Mouse (Mus musculus) hindbrain, embryonic 13.5 days (tissue): Measurements from ENCODE around the gene Cacna1c. TPM values are rescaled to one million over a fixed set of nuclear protein-coding genes. Genes with fewer than 3 reads are reported as not detected.

Experiments used
- ATAC-seq: fragments of 200-750 bp; cut with Nextera tagmentation; 2 replicates; pipeline ENCODE4 v1.8.0; 2017; ENCODE audit warnings: moderate TSS enrichment; ENCODE audit not compliant: low FRiP score
- H3K27ac ChIP-seq: fragments of 300-500 bp; sonication (generic); 2 replicates; pipeline ENCODE4 v1.5.1; 2015; ENCODE audit warnings: inconsistent platforms, mild to moderate bottlenecking, moderate library complexity
- H3K27me3 ChIP-seq: fragments of 300-500 bp; sonication (generic); 2 replicates; pipeline ENCODE4 v1.6.1; 2015; ENCODE audit warnings: mild to moderate bottlenecking, inconsistent platforms
- H3K36me3 ChIP-seq: fragments of 300-500 bp; sonication (generic); 2 replicates; pipeline ENCODE4 v1.6.1; 2015; ENCODE audit warnings: mild to moderate bottlenecking, inconsistent platforms
- H3K4me1 ChIP-seq: fragments of 300-500 bp; sonication (generic); replicated peaks from 2 replicates; pipeline ENCODE4 v1.6.1; 2015; ENCODE audit warnings: inconsistent platforms
- H3K4me2 ChIP-seq: fragments of 300-500 bp; sonication (generic); 2 replicates; pipeline ENCODE4 v1.6.1; 2015; ENCODE audit warnings: inconsistent platforms, mild to moderate bottlenecking, moderate library complexity
- H3K4me3 ChIP-seq: fragments of 300-500 bp; sonication (generic); 2 replicates; pipeline ENCODE4 v1.5.1; 2015; ENCODE audit warnings: mild to moderate bottlenecking, inconsistent platforms
- H3K9ac ChIP-seq: fragments of 300-500 bp; sonication (generic); 2 replicates; pipeline ENCODE4 v1.6.1; 2015; ENCODE audit warnings: mild to moderate bottlenecking, inconsistent platforms
- H3K9me3 ChIP-seq: fragments of 300-500 bp; sonication (generic); 2 replicates; pipeline ENCODE4 v1.6.1; 2016; ENCODE audit warnings: inconsistent platforms
- WGBS: fragments of 180-500 bp; shearing (Covaris S2); methylation state at CpG from one replicate; pipeline ENCODE4 v1.1.7; 2015; 5-methylcytosine and 5-hydroxymethylcytosine counted together
- polyA plus RNA-seq: library from polyadenylated mRNA; unstranded; fragments of >200 nt; fragmentation: Nextera tagmentation; extraction: Ambion mirVana; gene quantifications from 2 replicates; pipeline ENCODE4 v1.2.1, GENCODE M21; 2015

The Cacna1c gene
- polyA plus RNA-seq, result 5.9 and 6.9 TPM in 2 replicates

DNA sequence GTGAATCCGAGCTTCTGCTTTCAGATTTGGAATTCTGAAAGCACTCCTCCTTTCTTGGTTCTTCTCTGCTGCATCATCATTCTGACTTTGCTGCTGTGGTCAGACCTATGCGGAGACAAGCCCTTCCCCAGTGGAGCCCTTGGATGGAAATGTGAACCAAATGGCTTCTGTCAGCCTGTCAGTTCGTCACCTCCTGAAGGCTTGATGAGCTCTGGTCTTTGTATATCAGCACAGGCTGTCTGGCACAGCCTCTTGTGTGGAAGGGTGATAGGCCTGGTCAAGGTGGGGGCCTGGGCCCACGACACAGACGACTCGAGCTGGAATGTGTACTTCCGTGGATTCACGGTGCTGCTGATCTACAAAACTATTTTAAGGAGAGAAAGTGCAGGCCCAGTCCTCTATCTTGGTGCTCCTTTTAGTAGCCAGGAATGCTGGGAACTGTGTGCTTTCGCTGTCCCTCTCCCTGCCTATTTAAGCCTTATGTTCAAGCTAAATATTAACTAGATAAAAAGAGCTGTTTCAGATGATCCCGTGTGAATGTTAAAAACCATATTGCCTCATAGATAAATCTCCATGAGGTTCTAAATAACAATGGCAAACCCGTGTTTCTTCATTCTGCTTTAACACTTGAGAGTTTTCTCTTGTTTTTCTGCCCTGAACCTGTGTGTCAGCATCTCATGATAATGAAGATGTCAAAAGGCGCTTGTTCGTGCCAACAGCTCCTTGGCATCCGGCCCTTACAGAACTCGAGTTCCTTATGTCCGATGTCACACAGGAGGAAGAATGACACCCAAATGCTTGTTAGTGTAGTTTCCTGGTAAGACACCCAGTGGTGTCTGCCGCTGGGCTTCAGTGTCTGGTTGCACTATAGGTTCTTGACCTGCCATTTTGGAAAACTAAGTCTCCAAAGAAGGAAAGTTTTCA is at the start of gene Cacna1c:
Gene Cacna1c, minus strand, starts transcription at position 37 of the 924 bp plus-strand sequence.
- ATAC-seq, result no peak
- no peaks in the 10 kb centered on the region for H3K27me3 ChIP-seq
- peaks cover 22% of the 10 kb centered on the region for H3K4me1 ChIP-seq
- H3K4me2 ChIP-seq, result no peak within 1 kb of the TSS
- H3K4me3 ChIP-seq, result no peak within 1 kb of the TSS
- peaks cover 32% of the 10 kb centered on the region for H3K36me3 ChIP-seq
- no peaks in the 10 kb centered on the region for H3K9me3 ChIP-seq
- H3K9ac ChIP-seq, result no peak within 1 kb of the TSS
- H3K27ac ChIP-seq, result no peak within 1 kb of the TSS
- 79% methylated on average over 17 of the region's 17 CpGs for WGBS

GRCm38 (mm10) chr6:119240871-119241705 is 44.9 kb upstream of the Cacna1c start:
- no peak for ATAC-seq
- Histone ChIP-seq H3K9ac (no peak overlapping the region), H3K4me1 (peaks cover 34% of the 10 kb centered on the region), H3K36me3 (no peaks in the 10 kb centered on the region), H3K27me3 (no peaks in the 10 kb centered on the region), H3K9me3 (peaks cover 2% of the 10 kb centered on the region; the same call in 1 of the 2 replicates), H3K4me3 (no peak overlapping the region), H3K4me2 (no peak overlapping the region), H3K27ac (no peak overlapping the region)
- 59% methylated on average over 21 of the region's 21 CpGs for WGBS

DNA sequence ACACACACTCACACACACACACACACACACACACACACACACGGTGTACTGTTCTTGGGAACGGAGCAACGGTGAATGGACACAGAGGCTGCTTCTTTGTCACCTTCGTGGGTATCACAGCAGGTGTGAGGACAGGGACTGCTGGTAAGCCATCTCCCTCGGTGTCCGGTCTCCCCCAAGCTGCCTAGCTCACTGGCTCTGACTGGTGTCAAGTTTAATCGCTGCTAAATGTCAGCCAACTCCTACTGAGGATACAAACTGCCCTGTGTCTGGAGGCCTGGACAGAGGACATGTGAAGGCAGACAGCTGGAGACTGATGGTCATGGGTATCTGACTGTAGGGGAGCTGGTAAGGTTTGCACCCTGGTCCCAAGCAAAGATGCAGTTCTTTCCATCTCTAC is 44.0 kb upstream of the Cacna1c start:
- no peaks in the 10 kb centered on the region for H3K36me3 ChIP-seq
- H3K27ac ChIP-seq, result no peak overlapping the region
- H3K27me3 ChIP-seq, result no peaks in the 10 kb centered on the region
- H3K9ac ChIP-seq, result no peak overlapping the region
- peaks cover 35% of the 10 kb centered on the region for H3K4me1 ChIP-seq
- no peak overlapping the region for H3K4me2 ChIP-seq
- no peak for ATAC-seq
- H3K9me3 ChIP-seq, result no peaks in the 10 kb centered on the region
- WGBS, result 78% methylated on average over 7 of the region's 7 CpGs
- no peak overlapping the region for H3K4me3 ChIP-seq

- no peak overlapping the region for H3K4me2 ChIP-seq
- H3K9ac ChIP-seq, result no peak overlapping the region
- H3K9me3 ChIP-seq, result no peaks in the 10 kb centered on the region
- peaks cover 35% of the 10 kb centered on the region for H3K4me1 ChIP-seq
- no peak overlapping the region for H3K27ac ChIP-seq
- no peak overlapping the region for H3K4me3 ChIP-seq
- 79% methylated on average over 5 of the region's 5 CpGs for WGBS
- no peaks in the 10 kb centered on the region for H3K36me3 ChIP-seq
- ATAC-seq, result no peak
- no peaks in the 10 kb centered on the region for H3K27me3 ChIP-seq
Observed at GRCm38 (mm10) chr6:119239341-119240005, 43.3 kb upstream of the Cacna1c start.

DNA sequence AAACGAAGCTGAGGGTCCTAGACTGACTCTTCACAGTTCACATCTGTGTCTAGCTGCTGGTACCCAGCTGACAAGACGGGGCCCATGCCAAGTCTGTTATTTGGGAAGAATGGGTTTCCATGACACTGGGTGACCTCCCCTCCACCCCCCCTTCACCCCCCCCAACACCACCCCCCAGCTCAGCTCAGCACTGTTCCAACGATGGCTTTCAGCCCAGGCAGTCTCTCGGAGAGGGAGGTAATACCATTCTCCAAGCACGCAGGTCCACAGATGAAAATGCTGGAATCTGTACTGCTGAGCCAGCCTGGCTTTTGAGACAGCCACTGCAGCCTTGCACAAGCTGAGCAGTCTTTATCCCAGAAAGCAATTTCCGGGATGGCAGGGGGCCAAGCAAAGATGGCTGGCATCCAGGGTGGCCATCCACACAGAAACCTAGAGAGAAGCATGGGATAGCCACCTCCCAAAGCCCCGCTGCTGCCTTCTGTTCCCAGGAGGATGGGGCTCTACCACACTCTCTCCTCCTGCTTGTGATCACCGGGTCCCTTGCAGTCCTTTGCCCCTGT is 41.3 kb upstream of the Cacna1c start:
- Histone ChIP-seq H3K27me3 (no peaks in the 10 kb centered on the region), H3K4me3 (no peak overlapping the region), H3K36me3 (no peaks in the 10 kb centered on the region), H3K4me1 (peaks cover 35% of the 10 kb centered on the region), H3K9ac (no peak overlapping the region), H3K9me3 (no peaks in the 10 kb centered on the region), H3K4me2 (no peak overlapping the region), H3K27ac (peak overlapping the region; percentile 81)
- 42% methylated on average over 8 of the region's 8 CpGs for WGBS
- peak; percentile 92 for ATAC-seq

DNA sequence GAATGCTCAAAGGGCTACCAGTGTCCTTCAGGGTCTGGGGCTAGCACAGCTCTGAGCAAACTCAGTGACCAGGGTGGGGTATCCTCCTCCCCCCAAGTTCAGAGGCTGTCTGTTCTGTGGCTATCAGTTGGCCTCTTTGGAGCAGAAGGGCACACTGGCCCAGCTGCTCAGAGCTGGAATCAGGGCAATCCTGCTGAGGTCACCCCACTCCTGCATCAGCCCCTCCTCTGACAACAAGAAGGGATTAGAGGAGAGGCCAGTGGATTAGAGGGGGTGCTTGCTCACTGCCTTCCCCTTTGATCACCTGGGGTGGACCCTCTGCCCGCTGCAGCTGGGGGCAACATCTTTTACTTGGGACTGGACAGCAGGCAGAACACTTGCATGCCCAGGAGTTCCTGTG is 40.0 kb upstream of the Cacna1c start, which contains the start of gene Cacna2d4:
Gene Cacna2d4, plus strand, starts transcription at position 286 of the 400 bp plus-strand sequence.
- H3K4me2 ChIP-seq, result no peak within 1 kb of the TSS
- H3K27ac ChIP-seq, result peak within 1 kb of the TSS; percentile 81
- 36% methylated on average over 1 of the region's 1 CpGs for WGBS
- H3K4me1 ChIP-seq, result peaks cover 31% of the 10 kb centered on the region
- no peaks in the 10 kb centered on the region for H3K9me3 ChIP-seq
- no peak within 1 kb of the TSS for H3K4me3 ChIP-seq
- 0 out of 2 replicates have a peak within 1 kb of the TSS, but pooled peaks have one; percentile 1 for H3K9ac ChIP-seq
- no peaks in the 10 kb centered on the region for H3K27me3 ChIP-seq
- ATAC-seq, result no peak
- no peaks in the 10 kb centered on the region for H3K36me3 ChIP-seq

DNA sequence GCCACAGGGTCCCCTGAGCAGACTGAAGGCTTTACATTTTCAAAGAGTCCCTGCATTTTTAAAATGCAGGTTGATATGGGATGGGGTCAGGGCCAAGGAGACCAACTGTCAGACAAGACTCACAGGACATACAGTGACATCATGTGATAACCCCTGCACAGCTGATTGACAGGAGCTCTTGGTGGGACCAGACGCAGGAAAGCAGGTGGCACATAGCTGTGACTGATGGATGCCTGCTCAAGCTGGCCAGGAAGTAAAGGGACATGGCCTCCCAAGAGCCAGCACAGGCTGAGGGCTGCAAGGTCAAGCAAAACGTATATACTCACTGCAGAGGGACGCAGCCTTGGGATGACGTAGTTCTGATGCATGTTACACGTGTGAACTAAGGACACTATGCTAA is 39.2 kb upstream of the Cacna1c start:
- WGBS, result 77% methylated on average over 5 of the region's 5 CpGs
- no peak for ATAC-seq
- Histone ChIP-seq H3K27ac (no peak overlapping the region), H3K9me3 (no peaks in the 10 kb centered on the region), H3K36me3 (no peaks in the 10 kb centered on the region), H3K4me3 (no peak overlapping the region), H3K27me3 (no peaks in the 10 kb centered on the region), H3K4me1 (peaks cover 25% of the 10 kb centered on the region), H3K4me2 (no peak overlapping the region), H3K9ac (no peak overlapping the region)

DNA sequence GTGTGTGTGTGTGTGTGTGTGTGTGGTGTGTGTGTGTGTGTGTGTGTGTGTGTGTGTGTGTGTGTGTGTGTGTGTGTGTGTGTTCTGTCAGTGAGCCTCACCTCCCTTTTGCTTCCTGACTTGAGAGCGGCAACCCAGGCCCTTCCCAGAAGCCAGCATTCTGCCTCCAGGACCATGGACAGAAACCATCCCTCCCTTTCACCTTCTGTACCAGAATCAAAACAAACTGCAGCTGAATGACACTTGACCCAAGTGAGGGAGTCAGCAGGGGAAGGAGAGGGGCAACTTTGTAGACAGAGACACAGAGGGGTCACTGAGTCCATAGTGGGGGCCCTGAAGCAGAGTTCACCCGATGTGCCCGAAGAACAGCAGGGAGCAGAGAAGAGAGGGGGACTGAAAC is 36.8 kb upstream of the Cacna1c start:
- Histone ChIP-seq H3K36me3 (no peaks in the 10 kb centered on the region), H3K4me1 (peaks cover 20% of the 10 kb centered on the region), H3K9me3 (no peaks in the 10 kb centered on the region), H3K4me2 (no peak overlapping the region), H3K27me3 (no peaks in the 10 kb centered on the region), H3K4me3 (no peak overlapping the region), H3K27ac (no peak overlapping the region), H3K9ac (no peak overlapping the region)
- no peak for ATAC-seq
- WGBS, result 41% methylated on average over 3 of the region's 3 CpGs

GRCm38 (mm10) chr6:119228861-119229603 is 32.8 kb upstream of the Cacna1c start:
- Histone ChIP-seq H3K9me3 (no peaks in the 10 kb centered on the region), H3K27ac (no peak overlapping the region), H3K9ac (no peak overlapping the region), H3K36me3 (no peaks in the 10 kb centered on the region), H3K27me3 (no peaks in the 10 kb centered on the region), H3K4me3 (no peak overlapping the region), H3K4me2 (no peak overlapping the region), H3K4me1 (peaks cover 16% of the 10 kb centered on the region)
- WGBS, result 89% methylated on average over 11 of the region's 11 CpGs
- no peak for ATAC-seq

GRCm38 (mm10) chr6:119227001-119227400 is 30.8 kb upstream of the Cacna1c start:
- ATAC-seq, result no peak
- H3K9ac ChIP-seq, result no peak overlapping the region
- 89% methylated on average over 8 of the region's 8 CpGs for WGBS
- no peaks in the 10 kb centered on the region for H3K9me3 ChIP-seq
- no peaks in the 10 kb centered on the region for H3K27me3 ChIP-seq
- peaks cover 18% of the 10 kb centered on the region for H3K4me1 ChIP-seq
- H3K27ac ChIP-seq, result no peak overlapping the region
- peaks cover 5% of the 10 kb centered on the region for H3K36me3 ChIP-seq
- no peak overlapping the region for H3K4me2 ChIP-seq
- no peak overlapping the region for H3K4me3 ChIP-seq

DNA sequence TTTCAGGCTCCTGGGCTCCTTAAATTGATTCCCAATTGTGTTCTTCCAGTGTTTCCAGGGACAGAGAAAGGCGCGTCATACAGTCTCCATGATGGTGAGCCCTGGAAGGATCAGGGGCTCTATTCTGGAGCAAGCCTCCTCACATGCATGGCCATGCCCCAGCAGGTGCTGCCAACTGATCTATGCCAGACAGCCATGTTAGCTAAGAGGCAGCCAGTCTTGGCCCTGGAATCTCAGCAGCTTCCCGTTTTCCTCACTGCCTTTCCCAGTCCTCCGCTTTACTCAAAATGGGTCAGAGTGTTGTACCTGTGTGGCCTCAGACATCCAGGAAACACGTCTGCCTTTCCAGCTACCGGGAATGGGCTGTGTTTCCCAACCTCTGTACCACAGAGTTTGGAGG is 29.5 kb upstream of the Cacna1c start:
- H3K27me3 ChIP-seq, result no peaks in the 10 kb centered on the region
- 0 out of 2 replicates have a peak overlapping the region, but pooled peaks have one; percentile 61 for H3K27ac ChIP-seq
- no peak overlapping the region for H3K9ac ChIP-seq
- no peak overlapping the region for H3K4me2 ChIP-seq
- H3K9me3 ChIP-seq, result no peaks in the 10 kb centered on the region
- 93% methylated on average over 6 of the region's 6 CpGs for WGBS
- no peak for ATAC-seq
- H3K4me1 ChIP-seq, result peaks cover 18% of the 10 kb centered on the region
- H3K36me3 ChIP-seq, result peaks cover 12% of the 10 kb centered on the region
- H3K4me3 ChIP-seq, result no peak overlapping the region
